9 mouse cellular contexts compared by ENCODE assay signal in the genomic region with DNA sequence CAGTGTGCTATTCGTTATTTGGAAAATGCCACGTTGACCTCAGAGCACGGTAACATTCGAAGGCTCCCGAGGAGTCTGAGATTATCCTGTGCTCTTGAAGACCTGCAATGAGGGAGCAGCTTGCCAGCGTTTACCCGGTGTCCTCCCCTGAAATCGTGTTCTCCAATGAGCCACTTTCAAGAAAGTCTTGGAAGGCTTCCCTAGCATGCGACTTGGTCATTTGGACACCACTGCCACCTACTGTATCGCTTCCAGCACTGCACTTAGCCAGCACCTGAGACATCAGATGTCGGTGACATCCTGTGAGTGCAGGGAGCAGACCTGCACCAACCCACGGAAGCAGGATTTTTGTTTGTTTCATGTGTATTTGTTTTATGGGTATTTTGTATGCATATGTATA. TPM values are rescaled to one million over a fixed set of nuclear protein-coding genes. Genes with fewer than 3 reads are reported as not detected.
DNase-seq lines count a peak whose midpoint lies in the region; ATAC-seq and TF ChIP-seq lines count a peak whose summit lies in the region.
"Had no signal": no experiment of that assay in that cellular context is flagged by ENCODE, and none has a peak within 500 bp of the region (broad histone marks: within the 10 kb centered on the region; RNA-seq: fewer than 3 reads in every experiment).

No protein-coding gene starts in this region.

- H3K4me1 ChIP-seq in hindbrain, embryonic 11.5 days (replicated peaks; ENCODE audit: control insufficient read depth, insufficient read depth, low read length), result no peaks in the 10 kb centered on the region
- no peaks in the 10 kb centered on the region for H3K4me1 ChIP-seq in lung, postnatal 0 days (ENCODE audit: insufficient read depth, low read depth, low read length)
- H3K4me1 ChIP-seq: neural tube, embryonic 12.5 days had no signal

- no peak for ATAC-seq in hindbrain, embryonic 11.5 days (ENCODE audit: low FRiP score)
- ATAC-seq in lung, postnatal 0 days, result 0 out of 2 replicates have a peak, but pooled peaks have one; percentile 32
- ATAC-seq in activated CD4-positive, CD25-positive, alpha-beta regulatory T cell, adult 4 months, result no peak

- peak; percentile 6 for DNase-seq in T-cell, adult 2 months (ENCODE audit: low spot score)
- peak; percentile 87 for DNase-seq in cerebellum, adult 9-10 months
- DNase-seq in frontal cortex, adult 2 months (ENCODE audit: extremely low spot score in 1 of 2, low spot score in 1 of 2), result peak; percentile 70 to 90
- DNase-seq in hindbrain, embryonic 11.5 days (ENCODE audit: low spot score), result peak; percentile 83
- peak; percentile 55 to 76 for DNase-seq in layer of hippocampus, adult 8-10 months (ENCODE audit: low spot score in 2 of 2)
- DNase-seq in lung, postnatal 0 days (ENCODE audit: low spot score), result peak; percentile 80
- DNase-seq in retina, postnatal 1 day, result peak; percentile 81

- no peak overlapping the region for H3K4me2 ChIP-seq in hindbrain, embryonic 11.5 days (replicated peaks; ENCODE audit: low read depth, low read length)
- no peak overlapping the region for H3K4me2 ChIP-seq in lung, postnatal 0 days (replicated peaks; ENCODE audit: low read depth, low read length)
- H3K4me2 ChIP-seq: neural tube, embryonic 12.5 days had no signal

- TF ChIP-seq CTCF in lung, postnatal 0 days (IDR thresholded peaks at IDR 0.05), result peak; percentile 96

- no peak overlapping the region for H3K4me3 ChIP-seq in hindbrain, embryonic 11.5 days (ENCODE audit: low read depth, low read length)
- no peak overlapping the region for H3K4me3 ChIP-seq in lung, postnatal 0 days (ENCODE audit: low read depth, low read length)
- H3K4me3 ChIP-seq: neural tube, embryonic 12.5 days had no signal

- H3K9me3 ChIP-seq in hindbrain, embryonic 11.5 days (ENCODE audit: control insufficient read depth, low read length), result no peaks in the 10 kb centered on the region
- H3K9me3 ChIP-seq in lung, postnatal 0 days (ENCODE audit: low read length), result no peaks in the 10 kb centered on the region
- H3K9me3 ChIP-seq: neural tube, embryonic 12.5 days had no signal

- no peak overlapping the region for H3K9ac ChIP-seq in hindbrain, embryonic 11.5 days (ENCODE audit: low read depth, low read length)
- H3K9ac ChIP-seq in lung, postnatal 0 days (replicated peaks; ENCODE audit: low read depth), result no peak overlapping the region
- H3K9ac ChIP-seq: neural tube, embryonic 12.5 days had no signal

- WGBS in hindbrain, embryonic 11.5 days, result 8% methylated on average over 12 of the region's 12 CpGs
- WGBS in lung, postnatal 0 days, result 5% methylated on average over 12 of the region's 12 CpGs

- no peak overlapping the region for H3K27ac ChIP-seq in hindbrain, embryonic 11.5 days (ENCODE audit: low read depth, low read length)
- no peak overlapping the region for H3K27ac ChIP-seq in lung, postnatal 0 days (ENCODE audit: low read length)
- H3K27ac ChIP-seq: neural tube, embryonic 12.5 days had no signal

- TF ChIP-seq EP300 in lung, postnatal 0 days (IDR thresholded peaks at IDR 0.05), result no peak

- H3K27me3 ChIP-seq in hindbrain, embryonic 11.5 days (ENCODE audit: control insufficient read depth, insufficient read depth, low read length), result peaks cover 2% of the 10 kb centered on the region; the same call in 1 of the 2 replicates
- H3K27me3 ChIP-seq in lung, postnatal 0 days (replicated peaks; ENCODE audit: insufficient read depth, low read length), result no peaks in the 10 kb centered on the region; the same call in 1 of the 2 replicates
- H3K27me3 ChIP-seq: neural tube, embryonic 12.5 days had no signal

- H3K36me3 ChIP-seq in hindbrain, embryonic 11.5 days (ENCODE audit: control insufficient read depth, insufficient read depth, low read length), result no peaks in the 10 kb centered on the region
- no peaks in the 10 kb centered on the region for H3K36me3 ChIP-seq in lung, postnatal 0 days (ENCODE audit: insufficient read depth, low read length)
- H3K36me3 ChIP-seq: neural tube, embryonic 12.5 days had no signal

RNA-seq across cellular contexts. Expression of a gene that starts 15.4 kb away (rescaled TPM):
- polyA plus RNA-seq in frontal cortex, adult 2 months (2012; rRNA removed), result 5.0 and 5.1 TPM in 2 replicates
- polyA plus RNA-seq in hindbrain, embryonic 11.5 days (2014; fragmentation: Nextera tagmentation; extraction: Ambion mirVana), result 0.52 and 0.65 TPM in 2 replicates
- 10 to 100 TPM in 2 of 4 experiments, 1 to 10 TPM in 2; 2.4 to 18.5 (median 8.9) TPM for total RNA-seq in layer of hippocampus, adult 8-10 months (2022)
- 2.5 and 2.6 TPM in 2 replicates for polyA plus RNA-seq in lung, postnatal 0 days (2015; fragmentation: Nextera tagmentation; extraction: Ambion mirVana)
- not detected for polyA plus RNA-seq in activated CD4-positive, CD25-positive, alpha-beta regulatory T cell, adult 4 months (2017; shearing (Covaris generic))

RNA-seq across cellular contexts. Expression of a gene that starts 55.0 kb away (rescaled TPM):
- polyA plus RNA-seq in frontal cortex, adult 2 months (2012; rRNA removed), result 7.6 and 8.3 TPM in 2 replicates
- 2.0 and 2.2 TPM in 2 replicates for polyA plus RNA-seq in hindbrain, embryonic 11.5 days (2014; fragmentation: Nextera tagmentation; extraction: Ambion mirVana)
- total RNA-seq in layer of hippocampus, adult 8-10 months (2022), result 1 to 10 TPM; 4.4 to 5.6 (median 5.1) TPM
- 2.9 and 3.0 TPM in 2 replicates for polyA plus RNA-seq in lung, postnatal 0 days (2015; fragmentation: Nextera tagmentation; extraction: Ambion mirVana)
- polyA plus RNA-seq in activated CD4-positive, CD25-positive, alpha-beta regulatory T cell, adult 4 months (2017; shearing (Covaris generic)), result not detected

Comparison
In these comparisons a context has a peak if more than half of its experiments do, and no peak if none do; other contexts are left out.
1. DNase-seq: peak in every context shown above with its lines; median percentile 87 in cerebellum, adult 9-10 months; 83 in hindbrain, embryonic 11.5 days; 81 in retina, postnatal 1 day; 80 in frontal cortex, adult 2 months; 80 in lung, postnatal 0 days; 66 in layer of hippocampus, adult 8-10 months; 6 in T-cell, adult 2 months.